8 mouse cellular contexts compared by ENCODE assay signal in the genomic region with DNA sequence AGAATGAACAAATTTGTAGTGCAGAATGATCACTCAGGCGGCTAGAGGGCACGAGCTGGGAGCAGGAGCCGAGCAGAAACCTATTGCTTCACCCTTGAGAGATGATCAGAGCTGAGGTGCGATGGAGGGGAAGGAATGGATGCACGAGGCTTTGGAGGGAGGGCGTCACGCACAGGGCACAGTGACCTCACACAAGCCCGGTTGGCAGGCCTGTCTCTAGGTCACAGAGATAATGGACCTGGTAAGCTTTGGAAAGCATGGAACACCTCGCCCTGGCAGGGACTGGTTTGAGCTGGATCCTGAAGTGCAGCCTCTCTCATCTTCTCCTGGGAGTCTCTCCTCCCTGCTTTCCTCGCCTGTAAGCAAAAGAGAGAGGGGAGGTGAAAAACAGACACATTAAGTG.
DNase-seq lines count a peak whose midpoint lies in the region; ATAC-seq and TF ChIP-seq lines count a peak whose summit lies in the region.

No protein-coding gene starts in this region.

- H3K36me3 ChIP-seq in embryonic facial prominence, embryonic 10.5 days (replicated peaks) = no peaks in the 10 kb centered on the region
- no peaks in the 10 kb centered on the region for H3K36me3 ChIP-seq in hindbrain, postnatal 0 days (ENCODE audit: insufficient read depth, low read length)
- H3K36me3 ChIP-seq in midbrain, embryonic 14.5 days (ENCODE audit: control insufficient read depth, insufficient read depth, low read length) = no peaks in the 10 kb centered on the region

- no peak overlapping the region for H3K4me2 ChIP-seq in hindbrain, postnatal 0 days (ENCODE audit: low read depth, low read length)
- peak overlapping the region; percentile 19; the same call in 1 of the 2 replicates for H3K4me2 ChIP-seq in midbrain, embryonic 14.5 days (ENCODE audit: low read length)

- H3K4me3 ChIP-seq in embryonic facial prominence, embryonic 10.5 days = no peak overlapping the region
- H3K4me3 ChIP-seq in hindbrain, postnatal 0 days (ENCODE audit: low read length) = no peak overlapping the region
- H3K4me3 ChIP-seq in midbrain, embryonic 14.5 days (replicated peaks; ENCODE audit: low read depth, low read length) = no peak overlapping the region

- peak; percentile 78 for ATAC-seq in hindbrain, postnatal 0 days
- ATAC-seq in midbrain, embryonic 14.5 days (ENCODE audit: low FRiP score, low TSS enrichment) = peak; percentile 38; the same call in 1 of the 2 replicates

- no peak for TF ChIP-seq CTCF in hindbrain, postnatal 0 days (IDR thresholded peaks at IDR 0.05; ENCODE audit: low read depth)

- peaks cover 38% of the 10 kb centered on the region for H3K4me1 ChIP-seq in embryonic facial prominence, embryonic 10.5 days
- H3K4me1 ChIP-seq in hindbrain, postnatal 0 days (ENCODE audit: insufficient read depth, low read length) = peaks cover 17% of the 10 kb centered on the region
- H3K4me1 ChIP-seq in midbrain, embryonic 14.5 days (ENCODE audit: control insufficient read depth, insufficient read depth, low read length) = peaks cover 20% of the 10 kb centered on the region

- H3K27ac ChIP-seq in embryonic facial prominence, embryonic 10.5 days (replicated peaks) = peak overlapping the region; percentile 59
- H3K27ac ChIP-seq in hindbrain, postnatal 0 days = peak overlapping the region; percentile 80
- H3K27ac ChIP-seq in midbrain, embryonic 14.5 days (replicated peaks; ENCODE audit: low read depth, low read length) = peak overlapping the region; percentile 90

- 0 out of 2 replicates have a peak overlapping the region, but pooled peaks have one; percentile 17 for H3K9ac ChIP-seq in hindbrain, postnatal 0 days (replicated peaks; ENCODE audit: low read length)
- peak overlapping the region; percentile 35; the same call in 1 of the 2 replicates for H3K9ac ChIP-seq in midbrain, embryonic 14.5 days (replicated peaks; ENCODE audit: low read length)

- WGBS in embryonic facial prominence, embryonic 10.5 days = 63% methylated on average over 10 of the region's 10 CpGs
- WGBS in hindbrain, postnatal 0 days = 29% methylated on average over 10 of the region's 10 CpGs
- 28% methylated on average over 10 of the region's 10 CpGs for WGBS in midbrain, embryonic 14.5 days

- DNase-seq in adrenal gland, postnatal 10 days = peak; percentile 23
- no peak for DNase-seq in adrenal gland, adult 18-20 months (ENCODE audit: low spot score in 2 of 2)
- no peak for DNase-seq in embryonic facial prominence, embryonic 10.5 days (ENCODE audit: low spot score)
- peak; percentile 65 for DNase-seq in hindbrain, postnatal 0 days (ENCODE audit: low spot score)
- DNase-seq in midbrain, embryonic 14.5 days = no peak
- no peak for DNase-seq in gastrocnemius, postnatal 10 days
- DNase-seq in right cerebral cortex, postnatal 36 days (ENCODE audit: low spot score in 2 of 2) = no peak
- DNase-seq in left cerebral cortex, postnatal 14 days (ENCODE audit: low spot score in 2 of 2) = no peak

- no peaks in the 10 kb centered on the region for H3K9me3 ChIP-seq in embryonic facial prominence, embryonic 10.5 days
- no peaks in the 10 kb centered on the region for H3K9me3 ChIP-seq in hindbrain, postnatal 0 days (ENCODE audit: low read length)
- no peaks in the 10 kb centered on the region for H3K9me3 ChIP-seq in midbrain, embryonic 14.5 days (ENCODE audit: control insufficient read depth, low read length)

- H3K27me3 ChIP-seq in embryonic facial prominence, embryonic 10.5 days (replicated peaks; ENCODE audit: low read depth, poor library complexity, severe bottlenecking) = 0 out of 2 replicates have a peak, but pooled peaks cover 19% of the 10 kb centered on the region
- no peaks in the 10 kb centered on the region for H3K27me3 ChIP-seq in hindbrain, postnatal 0 days (ENCODE audit: insufficient read depth, low read length)
- H3K27me3 ChIP-seq in midbrain, embryonic 14.5 days (ENCODE audit: control insufficient read depth, insufficient read depth, low read length) = no peaks in the 10 kb centered on the region

- intact Hi-C loops in left cerebral cortex, postnatal 14 days (cut with DNase I) = no loop called here

Comparison
In these comparisons a context has a peak if more than half of its experiments do, and no peak if none do; other contexts are left out.
1. DNase-seq: peak in adrenal gland, postnatal 10 days (single experiment) and hindbrain, postnatal 0 days (single experiment); none in adrenal gland, adult 18-20 months (0 of 2), embryonic facial prominence, embryonic 10.5 days (single experiment), midbrain, embryonic 14.5 days (single experiment), gastrocnemius, postnatal 10 days (single experiment), right cerebral cortex, postnatal 36 days (0 of 2) and left cerebral cortex, postnatal 14 days (0 of 2).
2. Peak in every context shown above with its lines, with median percentiles within 50 percentile points of each other: H3K27ac ChIP-seq.